Mouse (Mus musculus) hindbrain, embryonic 15.5 days (tissue): ENCODE measurements around the gene Ptbp1. TPM values are rescaled to one million over a fixed set of nuclear protein-coding genes. Genes with fewer than 3 reads are reported as not detected.
A peak's percentile ranks its signal among the peaks of the same experiment; 100 is the strongest.

ENCODE experiments used
- ATAC-seq: fragments of 200-750 bp; cut with Nextera tagmentation; 2 replicates; pipeline ENCODE4 v1.8.0; 2017; ENCODE audit warnings: low read depth, moderate number of reproducible peaks, moderate TSS enrichment; ENCODE audit not compliant: low FRiP score
- H3K27ac ChIP-seq: fragments of 300-500 bp; sonication (generic); replicated peaks from 2 replicates; pipeline ENCODE4 v1.5.1; 2015; ENCODE audit warnings: mild to moderate bottlenecking, inconsistent platforms
- H3K27me3 ChIP-seq: fragments of 300-500 bp; sonication (generic); 2 replicates; pipeline ENCODE4 v1.6.1; 2015; ENCODE audit warnings: control low read depth, inconsistent platforms
- H3K36me3 ChIP-seq: fragments of 300-500 bp; sonication (generic); 2 replicates; pipeline ENCODE4 v1.6.1; 2015; ENCODE audit warnings: control low read depth, inconsistent platforms
- H3K4me1 ChIP-seq: fragments of 300-500 bp; sonication (generic); replicated peaks from 2 replicates; pipeline ENCODE4 v1.6.1; 2015; ENCODE audit warnings: control low read depth, inconsistent platforms
- H3K4me2 ChIP-seq: fragments of 300-500 bp; sonication (generic); 2 replicates; pipeline ENCODE4 v1.6.1; 2015; ENCODE audit warnings: moderate library complexity, mild to moderate bottlenecking, inconsistent platforms
- H3K4me3 ChIP-seq: fragments of 300-500 bp; sonication (generic); 2 replicates; pipeline ENCODE4 v1.5.1; 2015; ENCODE audit warnings: mild to moderate bottlenecking, inconsistent platforms
- H3K9ac ChIP-seq: fragments of 300-500 bp; sonication (generic); 2 replicates; pipeline ENCODE4 v1.6.1; 2015; ENCODE audit warnings: inconsistent platforms
- H3K9me3 ChIP-seq: fragments of 300-500 bp; sonication (generic); 2 replicates; pipeline ENCODE4 v1.6.1; 2016; ENCODE audit warnings: control low read depth, inconsistent platforms
- WGBS: fragments of 180-500 bp; shearing (Covaris S2); methylation state at CpG from one replicate; pipeline ENCODE4 v1.1.7; 2015; 5-methylcytosine and 5-hydroxymethylcytosine counted together
- polyA plus RNA-seq: library from polyadenylated mRNA; unstranded; fragments of >200 nt; fragmentation: Nextera tagmentation; extraction: Ambion mirVana; gene quantifications from 2 replicates; pipeline ENCODE4 v1.2.1, GENCODE M21; 2015

Gene Ptbp1
- polyA plus RNA-seq, 1 experiment from 2014 or later: 77.1 TPM

GRCm38 (mm10) chr10:79854801-79855541 is 744 bp downstream of the Ptbp1 start:
- ATAC-seq: peak; percentile 6
- peak overlapping the region; percentile 90 for H3K4me2 ChIP-seq
- H3K9ac ChIP-seq: peak overlapping the region; percentile 92
- no peaks in the 10 kb centered on the region for H3K27me3 ChIP-seq
- under 1% methylated on average over 83 of the region's 83 CpGs for WGBS
- no peaks in the 10 kb centered on the region for H3K9me3 ChIP-seq
- peak overlapping the region; percentile 99 for H3K27ac ChIP-seq
- H3K4me3 ChIP-seq: peak overlapping the region; percentile 82
- H3K4me1 ChIP-seq: peaks cover 79% of the 10 kb centered on the region
- H3K36me3 ChIP-seq: peaks cover 11% of the 10 kb centered on the region

GRCm38 (mm10) chr10:79855558-79856184 is 1.4 kb downstream of the Ptbp1 start:
- Histone ChIP-seq H3K36me3 (peaks cover 18% of the 10 kb centered on the region), H3K27me3 (no peaks in the 10 kb centered on the region), H3K4me1 (peaks cover 75% of the 10 kb centered on the region), H3K27ac (peak overlapping the region; percentile 99), H3K4me2 (peak overlapping the region; percentile 90), H3K9me3 (no peaks in the 10 kb centered on the region), H3K4me3 (peak overlapping the region; percentile 82), H3K9ac (peak overlapping the region; percentile 92)
- WGBS: 4% methylated on average over 10 of the region's 10 CpGs
- ATAC-seq: no peak

- Histone ChIP-seq H3K4me2 (peak overlapping the region; percentile 90), H3K27ac (peak overlapping the region; percentile 99), H3K9me3 (no peaks in the 10 kb centered on the region), H3K4me3 (peak overlapping the region; percentile 82), H3K9ac (peak overlapping the region; percentile 92), H3K27me3 (no peaks in the 10 kb centered on the region), H3K4me1 (peaks cover 70% of the 10 kb centered on the region), H3K36me3 (peaks cover 24% of the 10 kb centered on the region)
- 39% methylated on average over 6 of the region's 6 CpGs for WGBS
- ATAC-seq: no peak
Observed at GRCm38 (mm10) chr10:79856280-79856679, 2.1 kb downstream of the Ptbp1 start.

- H3K4me1 ChIP-seq: peaks cover 64% of the 10 kb centered on the region
- ATAC-seq: no peak
- H3K36me3 ChIP-seq: peaks cover 29% of the 10 kb centered on the region
Observed at GRCm38 (mm10) chr10:79856704-79857451, 2.7 kb downstream of the Ptbp1 start.

GRCm38 (mm10) chr10:79857452-79857811 is 3.2 kb downstream of the Ptbp1 start:
- Histone ChIP-seq H3K4me3 (peak overlapping the region; percentile 82), H3K4me2 (peak overlapping the region; percentile 90), H3K27ac (peak overlapping the region; percentile 99), H3K36me3 (peaks cover 35% of the 10 kb centered on the region), H3K9me3 (no peaks in the 10 kb centered on the region), H3K9ac (peak overlapping the region; percentile 92; the same call in 1 of the 2 replicates), H3K4me1 (peaks cover 58% of the 10 kb centered on the region), H3K27me3 (no peaks in the 10 kb centered on the region)
- WGBS: 21% methylated on average over 4 of the region's 4 CpGs
- ATAC-seq: no peak

More at GRCm38 (mm10) chr10:79856704-79857451, 2.7 kb downstream of the Ptbp1 start:
- peak overlapping the region; percentile 90 for H3K4me2 ChIP-seq
- H3K27ac ChIP-seq: peak overlapping the region; percentile 99
- H3K27me3 ChIP-seq: no peaks in the 10 kb centered on the region
- peak overlapping the region; percentile 82 for H3K4me3 ChIP-seq
- 46% methylated on average over 7 of the region's 7 CpGs for WGBS
- H3K9me3 ChIP-seq: no peaks in the 10 kb centered on the region
- peak overlapping the region; percentile 92; the same call in 1 of the 2 replicates for H3K9ac ChIP-seq

- no peak for ATAC-seq
- H3K9me3 ChIP-seq: no peaks in the 10 kb centered on the region
- WGBS: 54% methylated on average over 2 of the region's 2 CpGs
- H3K9ac ChIP-seq: 0 out of 2 replicates have a peak overlapping the region, but pooled peaks have one; percentile 2
- H3K36me3 ChIP-seq: peaks cover 39% of the 10 kb centered on the region
- H3K4me2 ChIP-seq: peak overlapping the region; percentile 90
- peak overlapping the region; percentile 82 for H3K4me3 ChIP-seq
- H3K27me3 ChIP-seq: no peaks in the 10 kb centered on the region
- peaks cover 54% of the 10 kb centered on the region for H3K4me1 ChIP-seq
- peak overlapping the region; percentile 65 for H3K27ac ChIP-seq
Observed at GRCm38 (mm10) chr10:79857894-79858293, 3.7 kb downstream of the Ptbp1 start.

GRCm38 (mm10) chr10:79858416-79859074 is 4.3 kb downstream of the Ptbp1 start:
- Histone ChIP-seq H3K4me2 (peak overlapping the region; percentile 90), H3K4me3 (peak overlapping the region; percentile 82; the same call in 1 of the 2 replicates), H3K4me1 (peaks cover 47% of the 10 kb centered on the region), H3K9me3 (no peaks in the 10 kb centered on the region), H3K36me3 (peaks cover 45% of the 10 kb centered on the region), H3K27ac (0 out of 2 replicates have a peak overlapping the region, but pooled peaks have one; percentile 65), H3K27me3 (no peaks in the 10 kb centered on the region), H3K9ac (no peak overlapping the region)
- WGBS: 39% methylated on average over 17 of the region's 17 CpGs
- ATAC-seq: no peak

GRCm38 (mm10) chr10:79859116-79859515 is 4.9 kb downstream of the Ptbp1 start:
- H3K4me2 ChIP-seq: no peak overlapping the region
- H3K4me1 ChIP-seq: peaks cover 45% of the 10 kb centered on the region
- no peak overlapping the region for H3K27ac ChIP-seq
- H3K4me3 ChIP-seq: no peak overlapping the region
- no peaks in the 10 kb centered on the region for H3K9me3 ChIP-seq
- H3K27me3 ChIP-seq: no peaks in the 10 kb centered on the region
- ATAC-seq: no peak
- H3K36me3 ChIP-seq: peaks cover 47% of the 10 kb centered on the region
- 82% methylated on average over 11 of the region's 11 CpGs for whole genome bisulfite sequencing
- H3K9ac ChIP-seq: no peak overlapping the region

- H3K4me1 ChIP-seq: peaks cover 53% of the 10 kb centered on the region
- H3K27ac ChIP-seq: no peak overlapping the region
- 91% methylated on average over 26 of the region's 26 CpGs for WGBS
- H3K36me3 ChIP-seq: peaks cover 56% of the 10 kb centered on the region
- H3K9ac ChIP-seq: no peak overlapping the region
- H3K4me2 ChIP-seq: no peak overlapping the region
- no peaks in the 10 kb centered on the region for H3K9me3 ChIP-seq
- no peak overlapping the region for H3K4me3 ChIP-seq
- no peak for ATAC-seq
- no peaks in the 10 kb centered on the region for H3K27me3 ChIP-seq
Observed at GRCm38 (mm10) chr10:79860079-79860911, 6.1 kb downstream of the Ptbp1 start.

GRCm38 (mm10) chr10:79861230-79862048 is 7.2 kb downstream of the Ptbp1 start:
- peaks cover 49% of the 10 kb centered on the region for H3K4me1 ChIP-seq

More at GRCm38 (mm10) chr10:79861230-79862048, 7.2 kb downstream of the Ptbp1 start:
- no peak overlapping the region for H3K9ac ChIP-seq
- peaks cover 67% of the 10 kb centered on the region for H3K36me3 ChIP-seq
- ATAC-seq: no peak
- H3K4me3 ChIP-seq: no peak overlapping the region
- no peaks in the 10 kb centered on the region for H3K9me3 ChIP-seq
- 76% methylated on average over 25 of the region's 25 CpGs for WGBS
- H3K4me2 ChIP-seq: no peak overlapping the region
- H3K27ac ChIP-seq: no peak overlapping the region
- no peaks in the 10 kb centered on the region for H3K27me3 ChIP-seq
